Mouse (Mus musculus): Measurements from ENCODE around the gene Mfap5.

DNA sequence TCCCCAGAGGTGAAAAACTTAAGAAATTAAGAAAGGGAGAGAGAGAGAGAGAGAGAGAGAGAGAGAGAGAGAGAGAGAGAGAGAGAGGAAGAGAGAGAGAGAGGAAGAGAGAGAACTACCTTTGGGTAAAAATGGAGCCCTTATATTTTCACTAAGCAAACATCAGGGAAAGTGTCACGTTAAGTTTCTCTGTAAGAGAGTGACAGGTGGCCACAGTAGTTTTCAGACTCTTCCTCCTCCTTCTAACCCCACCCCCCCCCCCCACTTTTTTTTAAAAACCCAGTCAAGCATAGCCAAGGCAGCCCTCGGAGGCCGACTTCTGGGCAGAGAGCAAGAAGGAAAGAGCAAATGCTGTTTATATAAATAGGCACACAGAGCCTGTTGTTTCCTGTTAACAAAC lies 28.4 kb downstream of the Mfap5 start:
- TF ChIP-seq POLR2A (IDR thresholded peaks at IDR 0.05; ENCODE audit: borderline replicate concordance, extremely low read depth, insufficient read depth, insufficient read length, poor library complexity, severe bottlenecking) (no peak), CTCF (IDR thresholded peaks at IDR 0.05; ENCODE audit: borderline replicate concordance, extremely low read depth, insufficient read depth, insufficient read length) (no peak)

Data from brain, embryonic 14.5 days (tissue).